Mouse (Mus musculus): ENCODE results near the gene Crhr1.

Gene Crhr1

DNA sequence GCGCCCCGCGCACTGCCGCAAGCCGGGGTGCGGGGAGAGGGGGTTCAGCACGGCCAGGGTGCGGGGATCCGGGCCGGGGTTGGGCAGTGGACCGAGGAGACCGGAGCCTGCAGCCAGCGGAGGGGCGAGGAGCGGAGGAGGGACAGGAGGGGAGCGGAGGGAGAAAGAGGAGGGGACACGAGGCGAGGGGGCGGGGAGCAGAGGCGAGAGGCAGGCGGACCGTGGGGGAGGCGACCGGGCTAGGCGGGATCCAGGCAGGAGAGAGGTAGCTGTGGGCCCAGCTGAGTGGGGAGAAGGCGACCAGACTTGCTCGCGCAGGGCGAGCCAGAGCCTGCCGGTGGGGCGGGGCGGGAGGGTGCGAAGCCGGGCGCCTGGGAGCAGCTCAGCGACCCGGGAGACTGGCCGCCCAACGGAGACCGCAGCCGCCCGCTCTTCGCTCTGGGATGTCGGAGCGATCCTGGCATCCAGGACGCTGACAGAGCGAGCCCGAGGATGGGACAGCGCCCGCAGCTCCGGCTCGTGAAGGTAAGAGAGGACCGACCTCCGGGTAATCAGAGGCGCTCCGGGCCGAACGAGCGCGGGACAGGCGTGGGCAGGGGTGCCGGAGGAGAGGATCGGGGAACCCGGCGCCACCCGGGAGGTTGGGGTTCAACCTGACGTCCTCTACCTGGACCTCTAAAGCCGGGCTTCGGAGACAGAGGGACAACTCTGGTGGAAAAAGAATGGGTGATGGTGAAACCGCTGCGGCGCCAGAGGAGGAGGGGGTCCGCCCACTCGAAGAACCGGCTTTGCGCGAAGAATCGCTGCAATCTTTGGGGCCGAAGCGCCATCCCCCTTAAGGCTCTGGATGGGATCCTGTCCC lies at the start of gene Crhr1:
Gene Crhr1, plus strand, starts transcription at position 276 of the 862 bp plus-strand sequence.
- no peak for DNase-seq

DNA sequence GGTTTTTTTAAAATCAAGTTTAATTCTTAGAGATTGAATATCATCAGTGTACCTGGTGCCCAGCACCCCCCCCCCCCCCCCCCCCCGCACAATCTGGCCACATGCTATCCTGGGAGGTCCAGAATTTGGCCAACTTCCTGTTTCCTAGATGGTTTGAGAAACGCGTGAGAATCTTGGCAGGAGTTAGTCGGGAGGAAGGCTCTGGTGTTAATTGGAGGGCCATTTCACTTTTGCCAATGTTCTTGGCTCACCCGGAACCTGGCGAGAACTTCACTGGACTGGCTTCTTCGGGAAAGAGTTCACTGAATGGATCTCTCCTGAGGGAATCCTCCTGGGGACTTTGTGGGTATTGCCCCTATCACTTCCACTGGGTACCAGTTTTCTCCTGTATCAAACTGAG lies 49.4 kb upstream of the Crhr1 start:
- no peak for DNase-seq

DNA sequence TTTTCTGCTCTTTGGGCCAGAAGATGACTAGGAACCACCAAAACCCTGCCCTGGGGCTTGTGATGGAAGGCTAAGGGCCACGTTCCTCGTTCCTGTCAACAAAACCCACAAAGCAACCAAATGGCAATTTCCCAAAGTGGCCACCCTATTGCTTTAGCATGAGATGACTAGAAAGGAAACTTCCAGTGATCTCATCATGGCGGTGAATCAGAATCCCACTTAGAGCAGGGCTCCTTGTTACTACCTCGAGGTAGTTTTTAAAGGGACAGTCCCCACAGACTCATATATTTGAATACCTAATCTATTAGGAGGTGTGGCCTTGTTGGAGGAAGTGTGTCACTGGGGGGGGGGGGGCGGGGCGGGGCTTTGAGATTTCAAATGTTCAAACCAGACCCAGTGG lies 48.9 kb upstream of the Crhr1 start:
- DNase-seq, result no peak

DNA sequence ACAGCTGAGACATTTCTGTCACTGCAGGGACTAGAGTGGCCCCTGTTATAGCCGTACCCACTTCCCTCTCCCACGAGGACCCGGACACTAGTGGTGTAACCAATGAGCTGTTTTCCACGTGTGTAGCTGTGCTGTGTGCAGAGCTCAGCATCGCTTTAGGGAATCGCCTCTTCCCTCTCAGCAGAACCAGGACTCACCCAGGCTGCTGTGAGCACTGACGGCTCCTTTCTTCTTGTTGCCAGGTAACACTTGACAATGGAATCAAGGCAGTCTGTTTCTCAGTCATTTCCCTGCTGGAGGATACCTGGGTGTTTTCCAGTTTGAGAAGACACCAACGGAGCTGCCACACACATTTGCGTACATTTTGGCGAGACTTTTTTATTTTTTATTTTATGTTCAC lies 44.1 kb upstream of the Crhr1 start:
- no peak for DNase-seq

DNA sequence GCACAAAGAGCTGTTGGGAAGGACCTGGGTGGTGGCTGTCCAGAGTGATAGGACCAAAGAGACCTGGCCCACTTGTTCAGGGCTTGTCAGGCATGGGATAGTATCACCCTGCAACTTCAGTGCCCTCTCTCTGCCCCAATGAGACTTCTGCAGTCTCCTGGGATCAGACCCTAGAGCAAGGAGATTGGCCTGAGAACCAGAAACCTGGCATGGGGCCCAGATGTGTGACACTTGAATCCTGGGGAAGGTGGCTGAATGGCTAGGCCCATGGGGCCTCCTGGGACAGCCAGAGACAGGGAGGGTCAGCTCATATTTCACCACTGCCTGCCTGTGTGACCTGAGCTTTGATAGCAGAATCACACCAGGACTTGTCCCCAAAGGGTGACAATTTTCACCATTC lies 41.9 kb upstream of the Crhr1 start:
- DNase-seq, result no peak

DNA sequence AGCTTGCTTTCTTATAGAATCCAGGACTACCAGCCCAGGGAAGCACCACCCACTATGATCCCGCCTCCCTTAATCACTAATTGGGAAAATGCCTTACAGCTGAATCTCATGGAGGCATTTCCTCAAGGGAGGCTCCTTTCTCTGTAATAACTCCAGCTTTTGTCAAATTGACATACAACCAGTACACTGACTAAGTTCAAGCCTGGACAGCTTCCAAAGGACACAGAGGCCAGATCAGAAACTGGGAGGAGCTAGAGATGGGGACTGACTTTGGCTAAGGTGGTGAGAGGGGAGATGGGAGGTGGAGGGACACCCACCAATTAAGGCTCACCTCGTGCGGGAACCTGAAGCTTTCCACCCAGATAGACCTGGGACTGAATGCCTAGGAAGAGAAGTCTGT lies 37.5 kb upstream of the Crhr1 start:
- DNase-seq, result no peak

DNA sequence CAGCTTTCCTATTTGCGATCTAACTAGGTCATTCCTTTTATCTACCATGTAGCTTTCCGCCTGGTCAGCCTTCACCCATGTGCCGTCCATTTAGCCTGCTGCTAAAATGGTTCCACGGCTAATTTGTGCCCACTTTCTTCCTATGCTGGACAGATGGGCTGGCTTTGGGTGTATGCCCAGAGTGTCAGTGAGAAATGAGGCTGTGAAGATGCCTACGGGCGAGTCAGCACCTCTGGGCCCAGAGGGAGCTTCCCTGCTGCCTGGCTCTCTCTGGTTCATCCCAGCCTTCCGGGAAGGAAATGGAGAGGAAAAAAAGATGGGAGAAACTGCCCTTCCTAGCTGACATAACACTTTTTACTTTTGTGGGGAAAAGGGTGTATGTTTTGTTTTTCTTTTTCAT lies 36.1 kb upstream of the Crhr1 start:
- no peak for DNase-seq

DNA sequence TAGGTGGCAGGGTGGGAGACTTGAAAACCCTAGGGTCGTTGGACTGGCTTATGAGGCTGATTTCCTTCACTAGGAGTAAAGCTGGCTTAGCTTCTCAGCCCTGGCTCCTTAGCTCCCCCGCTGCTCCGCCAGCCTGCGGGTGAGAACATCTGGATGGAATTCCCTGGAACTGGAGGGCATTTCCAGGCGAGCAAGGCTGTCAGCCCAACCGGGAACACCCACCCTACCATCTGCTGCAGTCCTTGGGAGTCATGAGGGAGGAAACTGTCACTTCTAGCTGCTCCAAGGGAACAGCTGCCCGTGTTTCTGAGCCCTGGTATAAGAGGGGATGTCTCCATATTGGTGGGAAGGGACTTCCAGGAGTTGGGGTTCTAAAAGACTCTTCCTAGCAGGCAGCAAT lies 33.1 kb upstream of the Crhr1 start:
- no peak for DNase-seq

DNA sequence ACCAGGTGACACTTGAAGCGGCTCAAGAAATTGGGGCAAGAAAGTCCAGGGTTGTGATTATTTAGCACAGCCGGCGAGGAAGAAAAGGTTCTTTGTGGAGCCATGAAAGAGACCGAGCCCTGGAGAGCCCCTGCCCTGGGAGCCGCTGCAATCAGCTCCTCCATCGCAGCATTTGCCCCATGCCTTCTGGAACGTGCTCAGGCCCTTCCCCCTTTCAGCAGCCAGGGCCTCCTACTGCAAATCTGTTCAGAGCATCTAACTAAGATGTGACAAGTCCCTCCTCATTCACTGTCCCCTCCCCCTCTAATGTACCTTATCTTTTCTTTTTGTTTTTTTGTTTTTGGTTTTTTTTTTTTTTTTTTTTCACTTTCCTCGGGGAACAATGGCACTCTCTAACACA lies 30.0 kb upstream of the Crhr1 start:
- DNase-seq, result no peak

DNA sequence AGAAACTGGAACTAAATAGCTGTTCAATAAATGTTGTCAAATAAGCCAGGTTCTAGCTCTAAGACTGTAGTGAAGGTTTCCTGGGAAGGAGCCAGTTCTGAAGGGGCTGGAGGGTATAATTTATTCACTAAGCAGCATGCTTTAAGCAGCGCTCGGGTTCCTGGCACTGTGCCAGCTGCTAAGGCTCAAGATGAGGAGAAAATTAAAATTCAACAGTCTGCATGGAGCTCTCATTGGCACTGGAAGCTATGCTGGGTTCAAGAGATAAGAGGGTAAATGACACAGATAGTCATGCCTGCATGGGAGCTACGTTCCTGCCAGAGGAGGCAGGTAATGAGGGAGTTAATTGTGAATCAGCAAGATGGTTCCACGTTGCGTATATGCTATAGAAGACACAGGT lies 26.3 kb upstream of the Crhr1 start:
- peak; percentile 5 for DNase-seq

DNA sequence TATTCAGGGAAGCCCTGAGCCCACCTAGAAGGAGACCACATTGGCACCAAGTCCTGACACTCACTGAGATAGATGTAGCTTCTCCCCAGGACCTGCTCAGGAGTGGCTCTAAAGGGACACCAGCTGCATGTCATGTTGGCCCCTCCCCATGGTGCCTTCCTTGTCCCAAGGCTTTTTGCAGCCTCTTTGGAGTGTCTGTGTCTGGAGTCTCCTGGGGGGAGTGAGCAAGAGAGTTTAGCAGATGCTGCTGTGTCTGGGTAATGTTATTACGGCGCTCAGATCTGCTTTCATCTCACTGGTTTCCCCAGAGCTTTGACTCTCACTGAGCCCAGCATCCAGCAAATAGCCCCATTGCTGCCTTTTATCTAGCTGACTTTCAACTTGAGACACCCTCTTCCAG lies 25.7 kb upstream of the Crhr1 start:
- no peak for DNase-seq

DNA sequence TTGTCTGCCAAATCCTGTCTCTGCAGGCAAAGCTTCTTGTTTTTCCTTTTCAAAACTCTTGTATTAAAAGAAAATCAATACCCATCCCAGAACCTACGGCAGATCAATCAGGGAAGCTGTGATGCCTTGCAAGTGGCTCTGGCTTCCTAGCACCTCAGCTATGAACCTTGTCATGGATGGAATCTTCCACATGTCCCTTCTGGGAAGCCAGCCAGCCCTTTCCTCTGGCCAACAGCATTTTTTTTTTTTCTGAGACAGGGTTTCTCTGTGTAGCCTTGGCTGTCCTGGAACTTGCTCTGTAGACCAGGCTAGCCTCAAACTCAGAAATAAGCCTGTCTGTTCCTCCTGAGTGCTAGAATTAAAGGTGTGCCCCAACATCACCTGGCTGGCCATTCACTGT lies 22.3 kb upstream of the Crhr1 start:
- peak; percentile 10 for DNase-seq

DNA sequence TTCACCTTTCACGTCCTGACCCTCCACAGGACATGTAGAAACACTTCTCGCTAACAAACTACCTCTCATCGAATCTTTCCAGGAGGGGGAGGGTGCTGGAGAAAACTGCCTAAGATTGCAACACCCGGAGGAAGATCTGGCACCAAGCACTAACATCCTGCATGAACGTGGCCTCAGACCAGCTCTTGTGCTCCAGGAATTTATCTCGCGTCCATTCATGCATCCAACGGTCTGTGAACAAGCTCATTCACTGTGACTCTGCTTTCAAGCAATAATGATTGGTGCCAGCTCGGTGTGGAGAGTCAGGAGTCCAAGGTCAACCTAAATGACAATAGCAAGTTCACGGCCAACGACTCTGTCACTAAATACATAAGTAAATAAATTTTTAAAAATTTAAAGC lies 20.8 kb upstream of the Crhr1 start:
- no peak for DNase-seq

DNA sequence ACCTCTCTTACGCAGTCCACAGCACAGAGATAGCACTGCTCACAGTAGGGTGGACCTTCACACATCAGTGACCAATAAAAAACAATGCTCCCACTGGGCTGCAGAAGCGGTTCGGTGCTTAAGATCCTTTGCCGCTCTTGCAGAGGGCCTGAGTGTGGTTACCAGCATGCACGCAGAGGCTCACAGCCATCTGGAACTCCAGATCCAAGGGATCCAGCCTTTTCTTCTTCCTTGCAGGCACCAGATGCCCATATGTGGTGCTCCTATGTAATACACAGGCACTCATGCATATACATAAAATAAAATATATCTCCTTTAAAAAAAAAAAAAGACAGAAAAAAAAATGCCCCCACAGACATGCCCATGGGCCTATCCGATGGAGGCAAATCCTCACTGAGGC lies 19.0 kb upstream of the Crhr1 start:
- no peak for DNase-seq

DNA sequence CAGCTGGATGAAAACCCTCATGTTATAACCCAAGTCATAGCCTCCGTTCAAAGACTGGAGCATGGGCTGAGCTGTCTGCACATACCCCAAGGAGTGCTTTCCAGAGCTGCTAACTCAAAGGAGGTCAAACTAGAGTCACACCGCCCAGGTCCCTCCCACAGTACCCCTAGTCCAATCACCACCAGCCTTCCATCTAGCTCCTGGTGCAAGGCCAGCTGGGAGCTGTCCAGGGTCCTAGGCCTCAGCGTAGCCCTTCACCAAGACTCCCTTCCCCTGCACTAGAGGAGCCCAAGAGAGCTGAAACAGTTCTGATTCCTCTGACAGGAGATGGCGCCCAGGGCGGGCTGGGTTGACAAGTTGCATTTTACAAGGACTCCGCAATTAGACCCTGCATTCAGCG lies 18.0 kb upstream of the Crhr1 start:
- DNase-seq, result peak; percentile 76

DNA sequence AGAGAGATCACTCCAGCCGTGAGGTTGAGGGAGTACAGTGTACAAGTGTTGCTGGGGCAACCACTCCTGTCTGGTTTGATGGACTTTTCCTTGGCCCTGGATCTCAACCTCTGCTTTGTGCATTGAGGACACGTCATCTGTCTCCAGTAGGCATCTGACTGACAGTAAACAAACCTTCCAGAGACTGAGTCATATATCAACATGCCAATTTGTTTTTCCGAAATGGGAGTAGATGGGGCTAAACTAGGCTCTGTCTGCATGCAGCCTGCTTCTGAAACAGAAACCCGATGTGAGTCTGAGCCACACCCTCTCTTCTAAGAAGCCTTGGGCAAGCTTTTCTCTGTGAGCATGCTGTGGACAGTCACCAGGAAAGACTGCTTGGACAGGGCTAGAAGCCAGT lies 14.3 kb upstream of the Crhr1 start:
- DNase-seq, result no peak

DNA sequence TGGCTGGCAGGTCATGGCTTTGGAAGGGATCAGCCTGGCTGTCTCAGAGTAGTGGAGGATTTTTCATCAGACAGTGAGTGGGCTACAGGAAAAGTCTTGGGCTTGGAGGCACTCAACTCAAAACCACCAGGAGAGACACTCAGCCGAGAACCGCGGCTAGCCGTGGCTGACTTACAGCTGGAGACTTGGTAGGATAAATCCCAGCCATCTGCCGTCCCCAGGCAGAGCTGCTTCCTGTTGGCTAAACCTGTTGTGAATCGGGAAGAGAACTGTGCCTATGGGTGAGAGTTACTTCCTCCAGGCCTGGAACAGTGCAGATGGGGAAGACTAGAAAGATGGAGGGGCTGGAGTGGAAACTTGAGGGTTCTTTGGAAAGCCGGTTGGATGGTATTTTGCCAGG lies 9.7 kb upstream of the Crhr1 start:
- no peak for DNase-seq

DNA sequence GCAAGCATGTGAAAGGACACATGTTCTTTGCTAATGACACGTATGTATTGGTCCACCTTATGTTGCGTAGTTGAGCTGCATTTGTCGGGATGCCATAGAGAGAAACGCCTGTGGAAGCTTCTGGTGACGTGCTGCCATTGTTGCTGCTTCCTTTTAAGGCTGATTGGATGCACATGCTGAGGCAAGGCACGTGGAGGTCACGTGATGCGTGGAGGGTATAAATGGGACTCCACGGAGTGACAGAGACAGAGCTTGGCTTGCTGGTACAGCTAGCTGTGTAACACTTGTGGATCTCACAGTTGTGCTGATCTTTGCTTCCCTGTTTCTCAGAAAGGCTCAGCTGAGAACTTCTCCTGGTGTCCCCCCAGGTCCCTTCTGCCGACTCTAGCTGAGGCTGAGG lies 9.2 kb upstream of the Crhr1 start:
- DNase-seq, result no peak

DNA sequence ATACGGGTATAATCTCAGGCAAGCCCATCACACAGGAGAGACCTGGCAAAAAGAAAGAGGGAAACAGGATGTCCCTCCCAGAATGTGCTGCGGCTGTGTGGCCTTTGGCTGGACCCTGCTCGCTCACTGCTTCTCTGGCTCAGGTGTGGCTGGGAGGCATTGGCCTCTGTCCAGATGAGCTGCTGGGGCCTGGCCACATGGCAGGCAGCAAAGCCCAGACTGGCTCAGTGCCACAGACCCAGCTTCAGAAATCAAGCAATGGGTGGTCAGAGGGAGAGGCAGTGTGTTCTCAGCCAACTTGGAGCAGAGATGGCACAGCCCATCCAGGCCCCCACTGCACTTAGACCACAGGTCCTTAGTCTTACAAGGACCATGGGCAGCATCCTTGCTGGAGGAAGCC lies 8.1 kb upstream of the Crhr1 start:
- peak; percentile 21 for DNase-seq

DNA sequence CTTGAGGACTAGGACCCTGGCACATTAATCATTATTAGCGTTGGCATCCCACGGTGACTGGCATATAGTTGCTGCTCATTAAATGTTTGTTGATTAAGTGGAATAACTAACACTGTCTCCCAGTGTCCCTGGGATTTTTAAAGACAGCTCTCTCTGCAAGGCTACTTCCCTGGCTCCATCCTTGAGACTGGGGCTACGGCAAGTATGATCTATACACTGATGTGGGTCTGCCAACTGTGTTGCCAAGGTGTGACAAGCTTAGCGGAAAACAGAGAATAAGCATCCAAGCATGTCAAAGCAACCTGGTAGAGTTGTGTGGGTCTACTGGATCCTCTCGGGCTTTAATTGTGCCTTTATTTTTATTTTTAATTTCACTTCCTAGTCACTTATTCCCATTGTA lies 3.2 kb upstream of the Crhr1 start:
- no peak for DNase-seq

DNA sequence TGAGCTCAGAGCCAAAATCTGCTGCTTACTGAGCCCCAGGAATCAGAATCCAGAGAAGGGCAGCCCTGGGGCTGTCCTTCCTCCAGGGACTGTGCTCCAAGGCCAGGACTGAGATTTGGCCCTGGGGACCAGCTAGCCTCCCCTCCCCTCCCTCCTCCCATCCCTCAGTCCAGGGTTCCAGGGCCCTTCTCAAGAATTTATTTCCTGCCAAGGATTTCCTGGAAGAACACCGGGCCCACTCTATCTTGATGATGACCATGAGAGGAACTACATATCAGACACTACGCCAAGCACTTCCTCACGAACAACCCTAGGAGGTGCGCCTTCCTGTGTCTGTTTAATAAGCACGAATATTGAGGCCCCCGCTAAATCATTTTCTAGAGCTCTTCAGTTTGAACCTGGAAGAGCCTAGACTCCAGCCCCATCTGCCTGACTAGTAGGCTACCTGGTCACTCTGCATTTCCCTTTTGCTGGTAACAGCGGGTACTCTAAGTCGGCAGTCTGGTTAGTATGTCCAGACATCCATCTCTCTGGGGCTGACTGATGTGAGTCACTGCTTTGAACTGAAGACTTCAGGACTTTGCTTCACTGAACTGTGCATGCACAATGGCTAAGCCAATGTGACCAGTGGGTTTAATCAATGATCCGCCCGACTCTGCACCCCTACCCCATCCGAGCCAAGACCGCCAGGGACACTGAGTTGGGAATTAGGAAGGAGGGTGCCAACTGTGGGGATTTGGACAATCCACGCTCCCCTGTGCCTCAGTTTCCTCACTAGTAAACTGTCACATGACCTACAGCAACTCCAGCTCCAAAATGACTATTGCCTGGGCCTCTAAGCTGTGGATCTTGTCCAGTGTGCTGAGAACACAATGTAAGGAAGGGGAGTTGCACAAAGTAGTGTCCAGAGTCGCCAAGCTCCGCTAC lies 1.7 kb upstream of the Crhr1 start:
- no peak for DNase-seq

DNA sequence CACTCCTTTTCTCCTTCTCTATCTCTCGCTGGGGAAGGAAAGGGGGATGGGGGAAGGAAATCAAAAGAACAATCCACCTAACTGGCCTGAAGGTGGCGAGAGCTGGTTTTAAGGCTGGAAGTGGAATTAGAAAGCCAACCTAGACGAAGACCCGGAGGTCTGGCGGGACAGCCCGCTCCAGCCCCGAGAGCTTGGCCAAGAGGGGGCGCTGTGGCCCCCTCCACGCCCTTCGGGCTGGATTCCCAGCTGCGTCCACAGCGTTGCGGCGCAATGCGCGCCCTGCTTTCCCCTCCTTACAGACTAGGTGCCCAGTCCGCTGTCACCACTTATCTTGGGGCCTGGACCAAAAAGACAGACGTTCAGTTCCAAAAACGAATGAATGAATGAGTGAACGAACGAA lies 899 bp upstream of the Crhr1 start:
- DNase-seq, result peak; percentile 1

DNA sequence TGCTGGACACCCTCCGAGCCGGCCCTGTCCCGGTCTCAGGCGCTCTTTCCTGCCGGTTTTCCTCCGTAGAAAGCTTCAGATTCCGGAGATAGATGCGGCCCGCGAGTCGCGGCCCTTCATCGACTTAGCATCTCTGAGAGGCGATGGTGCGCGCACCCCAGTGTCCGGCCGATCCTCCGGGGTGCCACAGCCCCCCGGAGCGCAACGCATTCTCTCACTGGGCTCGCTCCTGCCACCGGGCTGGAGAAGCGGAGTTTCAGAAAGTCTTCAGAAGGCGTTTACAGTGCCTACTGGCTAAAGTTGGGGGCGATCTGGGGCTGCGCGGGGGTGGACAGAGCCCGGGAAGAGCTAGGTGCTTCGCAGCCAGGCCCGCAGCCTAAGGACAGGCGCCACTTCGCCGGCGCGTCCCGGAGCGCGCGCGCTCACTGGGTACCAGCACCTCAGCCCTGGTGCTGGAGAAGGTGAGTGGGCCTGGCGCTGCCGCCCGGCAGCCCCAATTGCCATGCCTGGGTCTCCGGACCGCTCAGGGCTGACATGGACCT lies 858 bp downstream of the Crhr1 start:
- no peak for DNase-seq

DNA sequence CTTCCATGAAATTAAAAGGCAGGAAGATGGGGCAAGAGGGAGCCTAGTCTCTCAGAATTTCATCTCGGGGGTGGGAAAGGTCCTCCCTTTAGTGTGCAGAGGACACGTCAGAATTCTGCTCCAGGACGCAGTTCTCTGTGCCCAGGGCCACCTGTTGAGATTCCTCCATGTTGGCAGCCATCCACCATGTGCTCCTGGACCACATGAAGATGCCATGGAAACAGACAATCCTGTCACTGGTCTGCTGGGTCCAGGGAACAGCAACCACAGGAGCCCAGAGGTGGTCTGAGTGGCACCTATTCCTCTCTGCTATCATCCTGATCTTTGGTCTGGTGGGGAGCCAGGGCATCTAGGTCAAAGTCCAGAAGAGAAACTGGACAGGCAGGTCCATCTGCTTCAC lies 6.3 kb downstream of the Crhr1 start:
- no peak for DNase-seq
